Mouse (Mus musculus): Measurements from ENCODE around the gene Bnip2. TPM values are rescaled to one million over a fixed set of nuclear protein-coding genes. Genes with fewer than 3 reads are reported as not detected.
"Not testable (repeated sequence)": the region's sequence is repeated elsewhere in the genome, so short reads cannot be mapped to it uniquely, and the experiment has no call there.

The Bnip2 gene
- polyA plus RNA-seq, 1 experiment from 2014 or later: 109 TPM

DNA sequence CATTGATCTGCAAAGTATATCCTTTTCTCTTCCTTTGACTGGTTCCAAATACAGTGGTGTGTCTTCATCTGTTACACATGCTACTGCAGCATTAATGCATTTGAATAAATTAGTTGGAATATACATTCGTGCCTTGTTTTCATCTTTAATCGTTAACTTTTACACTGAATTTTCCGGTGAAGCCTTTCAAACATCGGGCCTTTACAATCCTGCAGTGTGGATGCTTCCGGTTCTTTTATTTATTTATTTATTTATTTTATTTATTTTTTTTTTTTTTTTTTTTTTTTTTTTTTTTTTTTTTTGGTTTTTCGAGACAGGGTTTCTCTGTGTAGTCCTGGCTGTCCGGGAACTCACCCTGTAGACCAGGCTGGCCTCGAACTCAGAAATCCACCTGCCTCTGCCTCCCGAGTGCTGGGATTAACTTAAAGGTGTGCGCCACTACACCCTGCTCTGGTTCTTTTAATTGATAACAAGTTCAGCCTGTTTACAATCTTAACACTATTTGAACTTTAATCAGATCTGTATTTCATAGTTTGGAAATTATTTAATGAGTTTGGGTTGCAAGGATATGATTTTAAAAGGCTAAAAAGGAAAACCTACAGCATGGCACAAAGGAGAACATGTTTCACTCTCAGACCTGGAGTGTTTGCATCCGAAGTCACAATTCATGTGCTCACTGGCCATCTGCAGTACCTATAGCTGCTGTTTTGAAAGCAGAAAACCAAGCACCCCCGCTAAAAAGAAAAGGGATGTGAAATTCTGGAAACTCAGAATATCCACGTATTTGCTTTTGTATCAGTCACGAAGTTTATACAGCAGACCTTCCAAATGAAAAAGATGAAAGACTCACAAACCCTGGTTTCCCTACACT is 22.5 kb downstream of the Bnip2 start:
- no peak for ATAC-seq (replicated peaks; ENCODE audit: insufficient number of reproducible peaks, insufficient read depth, low FRiP score, low read depth)
- H3K4me1 ChIP-seq (replicated peaks): peaks cover 20% of the 10 kb centered on the region
- H3K36me3 ChIP-seq: peaks cover 34% of the 10 kb centered on the region
- H3K27ac ChIP-seq: peak overlapping the region; percentile 92
- WGBS: 58% methylated on average over 14 of the region's 14 CpGs
- peak overlapping the region; percentile 92 for H3K4me3 ChIP-seq
- peak overlapping the region; percentile 95 for H3K9ac ChIP-seq
- H3K4me2 ChIP-seq: peak overlapping the region; percentile 72
- no peaks in the 10 kb centered on the region for H3K9me3 ChIP-seq (replicated peaks)
- H3K27me3 ChIP-seq: no peaks in the 10 kb centered on the region

GRCm38 (mm10) chr9:70012408-70012901 is 23.2 kb downstream of the Bnip2 start, which contains the start of gene Gtf2a2:
TSS of gene Gtf2a2 (plus strand) at chr9:70012550.
- Histone ChIP-seq H3K27ac (peak within 1 kb of the TSS; percentile 92), H3K36me3 (peaks cover 34% of the 10 kb centered on the region), H3K4me1 (replicated peaks) (peaks cover 20% of the 10 kb centered on the region), H3K4me3 (peak within 1 kb of the TSS; percentile 92), H3K27me3 (no peaks in the 10 kb centered on the region), H3K9me3 (replicated peaks) (no peaks in the 10 kb centered on the region), H3K4me2 (peak within 1 kb of the TSS; percentile 72), H3K9ac (peak within 1 kb of the TSS; percentile 95)
- WGBS: under 1% methylated on average over 57 of the region's 57 CpGs
- ATAC-seq (replicated peaks; ENCODE audit: insufficient number of reproducible peaks, insufficient read depth, low FRiP score, low read depth): peak; percentile 96

DNA sequence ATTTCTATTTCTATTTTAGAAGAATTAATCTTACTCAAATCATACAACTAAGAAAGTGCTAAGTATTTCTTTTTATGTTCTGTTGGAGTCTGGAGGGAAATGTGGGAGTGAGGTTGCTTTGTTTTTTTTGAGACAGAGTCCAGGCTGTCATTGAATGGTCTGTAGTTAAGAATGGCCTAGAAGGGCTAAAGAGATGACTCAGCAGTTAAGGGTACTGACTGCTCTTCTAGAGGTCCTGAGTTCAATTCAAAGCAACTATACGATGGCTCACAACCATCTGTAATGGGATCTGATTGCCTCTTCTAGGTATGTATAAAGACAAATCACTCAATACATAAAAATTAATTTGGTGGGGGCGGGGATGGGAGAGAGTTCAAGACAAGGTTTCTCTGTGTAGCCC is 26.4 kb downstream of the Bnip2 start:
- WGBS: 95% methylated on average over 2 of the region's 2 CpGs
- ATAC-seq (replicated peaks; ENCODE audit: insufficient number of reproducible peaks, insufficient read depth, low FRiP score, low read depth): no peak
- Histone ChIP-seq H3K27me3 (no peaks in the 10 kb centered on the region), H3K4me1 (replicated peaks) (peaks cover 20% of the 10 kb centered on the region), H3K4me3 (no peak overlapping the region), H3K9me3 (replicated peaks) (no peaks in the 10 kb centered on the region), H3K4me2 (no peak overlapping the region), H3K9ac (no peak overlapping the region), H3K36me3 (peaks cover 21% of the 10 kb centered on the region), H3K27ac (no peak overlapping the region)

DNA sequence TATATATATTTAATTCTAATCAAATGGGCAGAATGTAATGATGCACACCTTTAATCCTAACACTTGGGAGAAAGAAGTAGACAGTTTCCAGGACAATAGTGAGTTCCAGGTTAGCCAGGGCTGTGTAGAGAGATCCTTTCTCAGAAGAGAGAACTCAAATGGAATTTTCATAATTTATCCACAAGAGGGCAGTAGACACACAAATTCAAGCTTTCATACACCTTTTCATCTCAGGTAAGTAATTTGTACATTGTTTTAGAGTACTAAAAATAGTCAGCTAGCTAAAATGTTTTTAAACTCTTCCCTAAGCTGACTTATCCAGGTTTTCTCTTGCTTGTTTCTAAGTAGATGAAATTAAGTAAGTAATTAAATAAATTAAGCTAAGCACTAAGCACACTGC is 29.6 kb downstream of the Bnip2 start:
- Histone ChIP-seq H3K36me3 (peaks cover 21% of the 10 kb centered on the region), H3K27ac (no peak overlapping the region), H3K9me3 (replicated peaks) (no peaks in the 10 kb centered on the region), H3K4me1 (replicated peaks) (peaks cover 17% of the 10 kb centered on the region), H3K9ac (no peak overlapping the region), H3K27me3 (no peaks in the 10 kb centered on the region), H3K4me2 (no peak overlapping the region), H3K4me3 (no peak overlapping the region)
- no peak for ATAC-seq (replicated peaks; ENCODE audit: insufficient number of reproducible peaks, insufficient read depth, low FRiP score, low read depth)

DNA sequence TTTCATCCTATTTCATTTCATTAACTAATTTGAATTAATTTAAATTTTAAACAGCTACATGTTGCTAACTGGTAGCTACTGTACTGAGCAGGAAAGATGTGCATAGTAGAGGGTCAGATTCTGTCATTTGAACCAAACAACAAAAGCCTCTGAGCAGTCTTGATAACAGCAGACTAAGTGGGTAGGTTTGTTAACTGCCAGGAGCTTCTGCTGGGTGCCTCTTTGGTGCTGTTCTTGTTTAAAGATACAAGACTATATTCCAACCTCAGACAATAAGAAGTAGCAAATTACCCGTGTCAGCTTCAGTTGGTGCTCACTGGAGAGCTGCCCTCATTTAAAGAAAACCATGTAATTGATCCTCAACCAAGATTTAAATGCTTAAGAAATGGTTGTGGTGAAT is 32.3 kb downstream of the Bnip2 start:
- peaks cover 21% of the 10 kb centered on the region for H3K36me3 ChIP-seq
- no peaks in the 10 kb centered on the region for H3K27me3 ChIP-seq
- WGBS: 50% methylated on average over 1 of the region's 1 CpGs
- no peak overlapping the region for H3K4me3 ChIP-seq
- no peak overlapping the region for H3K9ac ChIP-seq
- H3K27ac ChIP-seq: peak overlapping the region; percentile 38; the same call in 1 of the 2 replicates
- ATAC-seq (replicated peaks; ENCODE audit: insufficient number of reproducible peaks, insufficient read depth, low FRiP score, low read depth): no peak
- H3K4me2 ChIP-seq: no peak overlapping the region
- H3K4me1 ChIP-seq (replicated peaks): peaks cover 10% of the 10 kb centered on the region; the same call in 1 of the 2 replicates
- no peaks in the 10 kb centered on the region for H3K9me3 ChIP-seq (replicated peaks)

DNA sequence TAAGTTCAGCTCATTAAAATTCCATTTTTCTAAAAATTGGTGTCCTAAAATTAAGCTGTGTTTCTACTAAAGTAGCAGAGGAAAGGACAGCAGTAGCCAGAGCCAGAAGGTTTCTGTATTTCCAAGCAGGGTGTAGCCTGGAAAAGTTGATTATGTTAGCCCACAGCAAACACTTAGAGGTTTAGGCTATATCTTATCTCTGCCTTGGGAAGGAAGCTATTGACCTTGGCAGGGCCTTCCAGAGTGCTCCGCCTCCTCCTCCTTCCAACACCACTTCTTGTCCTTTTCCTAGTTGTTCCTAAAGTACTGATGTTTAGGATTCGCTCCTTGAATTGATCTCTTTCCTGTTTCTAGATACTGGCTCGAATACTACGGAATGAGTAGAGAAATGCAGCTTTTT is 32.8 kb downstream of the Bnip2 start:
- no peaks in the 10 kb centered on the region for H3K9me3 ChIP-seq (replicated peaks)
- ATAC-seq (replicated peaks; ENCODE audit: insufficient number of reproducible peaks, insufficient read depth, low FRiP score, low read depth): 0 out of 2 replicates have a peak, but pooled peaks have one; percentile 53
- peaks cover 16% of the 10 kb centered on the region for H3K36me3 ChIP-seq
- peaks cover 10% of the 10 kb centered on the region; the same call in 1 of the 2 replicates for H3K4me1 ChIP-seq (replicated peaks)
- H3K4me3 ChIP-seq: no peak overlapping the region
- no peak overlapping the region for H3K27ac ChIP-seq
- 57% methylated on average over 4 of the region's 4 CpGs for WGBS
- H3K9ac ChIP-seq: no peak overlapping the region
- H3K4me2 ChIP-seq: no peak overlapping the region
- H3K27me3 ChIP-seq: no peaks in the 10 kb centered on the region

DNA sequence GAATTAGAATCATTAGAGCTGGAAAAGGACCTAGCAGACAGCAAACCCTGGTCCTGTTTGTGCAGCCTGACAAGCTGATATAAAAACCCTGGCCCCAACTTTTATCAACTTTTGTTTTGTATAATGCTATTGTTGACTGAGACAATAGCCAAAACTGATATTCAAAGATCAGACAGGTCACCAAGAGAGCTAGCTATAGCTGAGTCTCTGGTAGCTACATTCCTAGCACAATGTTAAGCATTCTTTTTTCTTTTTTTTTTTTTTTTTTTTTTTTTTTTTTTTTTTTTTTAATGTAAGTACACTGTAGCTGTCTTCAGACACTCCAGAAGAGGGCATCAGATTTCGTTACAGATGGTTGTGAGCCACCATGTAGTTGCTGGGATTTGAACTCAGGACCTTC is 34.3 kb downstream of the Bnip2 start:
- H3K27me3 ChIP-seq; H3K9me3 ChIP-seq (replicated peaks); ATAC-seq (replicated peaks; ENCODE audit: insufficient number of reproducible peaks, insufficient read depth, low FRiP score, low read depth); H3K4me1 ChIP-seq (replicated peaks); H3K9ac ChIP-seq; H3K27ac ChIP-seq; H3K4me3 ChIP-seq; H3K4me2 ChIP-seq: not testable (repeated sequence)
- H3K36me3 ChIP-seq: peaks cover 13% of the 10 kb centered on the region
- 68% methylated on average over 1 of the region's 1 CpGs for WGBS

GRCm38 (mm10) chr9:70024648-70025047 is 35.4 kb downstream of the Bnip2 start:
- H3K4me3 ChIP-seq: no peak overlapping the region
- no peak overlapping the region for H3K9ac ChIP-seq
- no peaks in the 10 kb centered on the region for H3K27me3 ChIP-seq
- no peak overlapping the region for H3K4me2 ChIP-seq
- H3K4me1 ChIP-seq (replicated peaks): peaks cover 10% of the 10 kb centered on the region; the same call in 1 of the 2 replicates
- no peaks in the 10 kb centered on the region for H3K9me3 ChIP-seq (replicated peaks)
- H3K36me3 ChIP-seq: peaks cover 6% of the 10 kb centered on the region
- H3K27ac ChIP-seq: no peak overlapping the region
- no peak for ATAC-seq (replicated peaks; ENCODE audit: insufficient number of reproducible peaks, insufficient read depth, low FRiP score, low read depth)

- Histone ChIP-seq H3K9ac (no peak overlapping the region), H3K36me3 (no peaks in the 10 kb centered on the region; the same call in 1 of the 2 replicates), H3K4me2 (no peak overlapping the region), H3K4me1 (replicated peaks) (peaks cover 10% of the 10 kb centered on the region; the same call in 1 of the 2 replicates), H3K27me3 (no peaks in the 10 kb centered on the region), H3K27ac (no peak overlapping the region), H3K4me3 (no peak overlapping the region), H3K9me3 (replicated peaks) (no peaks in the 10 kb centered on the region)
- WGBS: 84% methylated on average over 2 of the region's 2 CpGs
- ATAC-seq (replicated peaks; ENCODE audit: insufficient number of reproducible peaks, insufficient read depth, low FRiP score, low read depth): no peak
These were observed 36.2 kb downstream of the Bnip2 start for GRCm38 (mm10) chr9:70025365-70026012.

DNA sequence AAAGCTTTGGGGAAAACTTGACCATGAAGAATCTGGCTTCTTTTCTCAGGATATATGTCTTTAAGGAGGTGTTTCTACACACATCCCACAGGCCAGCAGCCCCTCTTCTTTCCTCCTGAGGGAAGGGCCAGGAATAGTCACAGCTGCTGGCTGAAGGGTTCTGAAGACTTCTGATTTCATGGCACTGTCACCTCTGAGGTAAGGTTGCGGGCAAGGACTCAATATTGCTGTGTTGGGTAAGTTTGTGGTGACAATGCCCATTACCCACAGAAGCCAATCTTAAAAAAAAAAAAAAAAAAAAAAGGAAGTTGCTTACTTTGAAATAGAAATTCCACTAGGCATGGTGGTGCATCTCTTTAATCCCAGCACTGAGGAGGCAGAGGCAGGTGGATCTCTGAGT is 42.9 kb downstream of the Bnip2 start:
- WGBS: 69% methylated on average over 1 of the region's 1 CpGs
- Histone ChIP-seq H3K4me1 (replicated peaks) (no peaks in the 10 kb centered on the region), H3K9me3 (replicated peaks) (no peaks in the 10 kb centered on the region), H3K27me3 (no peaks in the 10 kb centered on the region), H3K4me2 (no peak overlapping the region), H3K27ac (no peak overlapping the region), H3K4me3 (no peak overlapping the region), H3K36me3 (no peaks in the 10 kb centered on the region), H3K9ac (no peak overlapping the region)
- ATAC-seq (replicated peaks; ENCODE audit: insufficient number of reproducible peaks, insufficient read depth, low FRiP score, low read depth): no peak

DNA sequence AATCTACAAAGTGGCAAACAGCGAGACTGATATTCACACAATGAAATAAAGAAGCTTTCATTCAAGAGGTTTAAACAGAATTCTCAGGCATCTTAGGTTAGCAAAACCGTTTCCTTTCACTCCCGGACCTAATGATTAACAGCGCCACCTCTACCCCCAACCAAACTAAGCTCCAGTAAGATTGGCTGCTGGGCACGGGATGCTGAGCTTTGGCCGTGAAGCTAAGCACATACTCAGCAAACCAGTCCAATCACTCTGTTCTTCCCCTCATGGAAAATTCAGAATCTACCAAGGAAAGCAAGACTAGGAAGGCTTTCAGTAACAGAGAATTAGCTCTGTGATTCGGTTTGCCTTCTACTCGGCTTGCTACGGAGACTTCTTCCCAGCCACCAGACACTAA is 43.8 kb downstream of the Bnip2 start:
- WGBS: 76% methylated on average over 9 of the region's 9 CpGs
- Histone ChIP-seq H3K36me3 (no peaks in the 10 kb centered on the region), H3K27ac (no peak overlapping the region), H3K9me3 (replicated peaks) (no peaks in the 10 kb centered on the region), H3K4me2 (no peak overlapping the region), H3K4me3 (no peak overlapping the region), H3K27me3 (no peaks in the 10 kb centered on the region), H3K9ac (no peak overlapping the region), H3K4me1 (replicated peaks) (no peaks in the 10 kb centered on the region)
- no peak for ATAC-seq (replicated peaks; ENCODE audit: insufficient number of reproducible peaks, insufficient read depth, low FRiP score, low read depth)

Measured in heart, embryonic 15.5 days (tissue).